Mouse (Mus musculus): Measurements from ENCODE around the gene Pf4. TPM values are rescaled to one million over a fixed set of nuclear protein-coding genes. Genes with fewer than 3 reads are reported as not detected.

The Pf4 gene
- polyA plus RNA-seq, 1 experiment from 2014 or later: 58.0 TPM

- ATAC-seq: no peak
- Histone ChIP-seq H3K4me3 (ENCODE audit: low read depth, low read length) (no peak overlapping the region), H3K4me1 (replicated peaks; ENCODE audit: control insufficient read depth, insufficient read depth, low read length) (no peaks in the 10 kb centered on the region), H3K9ac (ENCODE audit: low read depth, low read length) (no peak overlapping the region), H3K9me3 (ENCODE audit: control insufficient read depth) (no peaks in the 10 kb centered on the region), H3K27me3 (replicated peaks; ENCODE audit: control insufficient read depth, insufficient read depth, low read length) (peaks cover 5% of the 10 kb centered on the region; the same call in 1 of the 2 replicates), H3K27ac (ENCODE audit: low read depth, low read length) (no peak overlapping the region), H3K36me3 (ENCODE audit: control insufficient read depth, insufficient read depth) (no peaks in the 10 kb centered on the region), H3K4me2 (replicated peaks; ENCODE audit: low read depth) (no peak overlapping the region)
- WGBS: 69% methylated on average over 12 of the region's 12 CpGs
- no peak for TF ChIP-seq CTCF (IDR thresholded peaks at IDR 0.05; ENCODE audit: low read depth)
These were observed 8.1 kb upstream of the Pf4 start for GRCm38 (mm10) chr5:90763912-90764665.

GRCm38 (mm10) chr5:90765821-90766606 lies 6.2 kb upstream of the Pf4 start:
- no peaks in the 10 kb centered on the region for H3K27me3 ChIP-seq (replicated peaks; ENCODE audit: control insufficient read depth, insufficient read depth, low read length)
- no peaks in the 10 kb centered on the region for H3K36me3 ChIP-seq (ENCODE audit: control insufficient read depth, insufficient read depth)
- 59% methylated on average over 8 of the region's 8 CpGs for WGBS
- TF ChIP-seq CTCF (IDR thresholded peaks at IDR 0.05; ENCODE audit: low read depth): no peak
- H3K4me2 ChIP-seq (replicated peaks; ENCODE audit: low read depth): no peak overlapping the region
- H3K27ac ChIP-seq (ENCODE audit: low read depth, low read length): no peak overlapping the region
- H3K4me1 ChIP-seq (replicated peaks; ENCODE audit: control insufficient read depth, insufficient read depth, low read length): no peaks in the 10 kb centered on the region
- H3K4me3 ChIP-seq (ENCODE audit: low read depth, low read length): no peak overlapping the region
- ATAC-seq: no peak
- H3K9me3 ChIP-seq (ENCODE audit: control insufficient read depth): no peaks in the 10 kb centered on the region
- H3K9ac ChIP-seq (ENCODE audit: low read depth, low read length): no peak overlapping the region

- Histone ChIP-seq H3K9ac (ENCODE audit: low read depth, low read length) (no peak within 1 kb of the TSS), H3K4me1 (replicated peaks; ENCODE audit: control insufficient read depth, insufficient read depth, low read length) (no peaks in the 10 kb centered on the region), H3K36me3 (ENCODE audit: control insufficient read depth, insufficient read depth) (no peaks in the 10 kb centered on the region), H3K4me2 (replicated peaks; ENCODE audit: low read depth) (no peak within 1 kb of the TSS), H3K27ac (ENCODE audit: low read depth, low read length) (no peak within 1 kb of the TSS), H3K4me3 (ENCODE audit: low read depth, low read length) (no peak within 1 kb of the TSS), H3K9me3 (ENCODE audit: control insufficient read depth) (no peaks in the 10 kb centered on the region), H3K27me3 (replicated peaks; ENCODE audit: control insufficient read depth, insufficient read depth, low read length) (no peaks in the 10 kb centered on the region)
- no peak for TF ChIP-seq CTCF (IDR thresholded peaks at IDR 0.05; ENCODE audit: low read depth)
- 45% methylated on average over 3 of the region's 3 CpGs for WGBS
- ATAC-seq: no peak
These were observed 4.0 kb upstream of the Pf4 start, which contains the start of gene Ppbp for GRCm38 (mm10) chr5:90768218-90768617. Gene Ppbp, plus strand, starts transcription at chr5:90768518.

- WGBS: 78% methylated on average over 3 of the region's 3 CpGs
- H3K4me2 ChIP-seq (replicated peaks; ENCODE audit: low read depth): no peak overlapping the region
These were observed 866 bp upstream of the Pf4 start for GRCm38 (mm10) chr5:90771369-90771768.

GRCm38 (mm10) chr5:90775562-90775961 lies 3.3 kb downstream of the Pf4 start:
- no peak overlapping the region for H3K4me3 ChIP-seq (ENCODE audit: low read depth, low read length)
- no peaks in the 10 kb centered on the region for H3K9me3 ChIP-seq (ENCODE audit: control insufficient read depth)
- no peak overlapping the region for H3K4me2 ChIP-seq (replicated peaks; ENCODE audit: low read depth)
- no peaks in the 10 kb centered on the region for H3K27me3 ChIP-seq (replicated peaks; ENCODE audit: control insufficient read depth, insufficient read depth, low read length)
- H3K4me1 ChIP-seq (replicated peaks; ENCODE audit: control insufficient read depth, insufficient read depth, low read length): no peaks in the 10 kb centered on the region
- ATAC-seq: no peak
- no peak overlapping the region for H3K27ac ChIP-seq (ENCODE audit: low read depth, low read length)
- H3K36me3 ChIP-seq (ENCODE audit: control insufficient read depth, insufficient read depth): no peaks in the 10 kb centered on the region
- TF ChIP-seq CTCF (IDR thresholded peaks at IDR 0.05; ENCODE audit: low read depth): no peak
- no peak overlapping the region for H3K9ac ChIP-seq (ENCODE audit: low read depth, low read length)
- 83% methylated on average over 5 of the region's 5 CpGs for WGBS

More at GRCm38 (mm10) chr5:90771369-90771768, 866 bp upstream of the Pf4 start:
- Histone ChIP-seq H3K9ac (ENCODE audit: low read depth, low read length) (no peak overlapping the region), H3K4me1 (replicated peaks; ENCODE audit: control insufficient read depth, insufficient read depth, low read length) (no peaks in the 10 kb centered on the region), H3K4me3 (ENCODE audit: low read depth, low read length) (no peak overlapping the region), H3K27ac (ENCODE audit: low read depth, low read length) (no peak overlapping the region), H3K27me3 (replicated peaks; ENCODE audit: control insufficient read depth, insufficient read depth, low read length) (no peaks in the 10 kb centered on the region), H3K36me3 (ENCODE audit: control insufficient read depth, insufficient read depth) (no peaks in the 10 kb centered on the region), H3K9me3 (ENCODE audit: control insufficient read depth) (no peaks in the 10 kb centered on the region)
- no peak for ATAC-seq
- TF ChIP-seq CTCF (IDR thresholded peaks at IDR 0.05; ENCODE audit: low read depth): no peak

GRCm38 (mm10) chr5:90777621-90778020 lies 5.4 kb downstream of the Pf4 start:
- Histone ChIP-seq H3K9ac (ENCODE audit: low read depth, low read length) (no peak overlapping the region), H3K4me2 (replicated peaks; ENCODE audit: low read depth) (no peak overlapping the region), H3K27me3 (replicated peaks; ENCODE audit: control insufficient read depth, insufficient read depth, low read length) (no peaks in the 10 kb centered on the region), H3K27ac (ENCODE audit: low read depth, low read length) (no peak overlapping the region), H3K36me3 (ENCODE audit: control insufficient read depth, insufficient read depth) (no peaks in the 10 kb centered on the region), H3K4me3 (ENCODE audit: low read depth, low read length) (no peak overlapping the region), H3K9me3 (ENCODE audit: control insufficient read depth) (no peaks in the 10 kb centered on the region), H3K4me1 (replicated peaks; ENCODE audit: control insufficient read depth, insufficient read depth, low read length) (no peaks in the 10 kb centered on the region)
- TF ChIP-seq CTCF (IDR thresholded peaks at IDR 0.05; ENCODE audit: low read depth): no peak
- 78% methylated on average over 10 of the region's 10 CpGs for WGBS
- ATAC-seq: no peak
